Mouse (Mus musculus) CD8-positive naive resting alpha-beta T cell, adult 57 days (primary cell): ENCODE data around the gene Gm10031. TPM values are rescaled to one million over a fixed set of nuclear protein-coding genes. Genes with fewer than 3 reads are reported as not detected.

ENCODE experiments used
- total RNA-seq: library from RNA; stranded (reverse); gene quantifications from one replicate; pipeline ENCODE4 v1.2.4, GENCODE M21; 2023

Gm10031 gene
- 42.6 TPM for total RNA-seq

DNA sequence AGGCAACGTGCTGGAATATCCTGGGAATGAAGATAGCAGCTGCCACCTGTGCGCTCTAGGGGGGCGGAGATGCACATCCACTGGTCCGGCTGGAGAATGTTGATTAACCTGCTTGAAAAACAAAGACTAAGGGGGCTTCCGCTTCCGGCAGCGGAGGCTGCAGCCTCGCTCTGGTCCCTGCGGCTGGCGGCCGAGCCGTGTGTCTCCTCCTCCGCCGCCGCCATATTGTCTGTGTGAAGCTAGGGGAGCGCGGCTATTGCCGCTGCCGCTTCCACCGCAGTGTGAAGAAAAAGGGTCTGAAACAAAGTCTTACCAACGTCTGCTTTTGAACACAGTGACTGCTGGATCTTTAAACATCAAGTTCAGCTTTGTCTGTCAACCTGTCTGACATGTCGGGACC, at the start of gene Gm10031:
TSS of gene Gm10031 (plus strand) at position 171 of the 400 bp plus-strand sequence.

DNA sequence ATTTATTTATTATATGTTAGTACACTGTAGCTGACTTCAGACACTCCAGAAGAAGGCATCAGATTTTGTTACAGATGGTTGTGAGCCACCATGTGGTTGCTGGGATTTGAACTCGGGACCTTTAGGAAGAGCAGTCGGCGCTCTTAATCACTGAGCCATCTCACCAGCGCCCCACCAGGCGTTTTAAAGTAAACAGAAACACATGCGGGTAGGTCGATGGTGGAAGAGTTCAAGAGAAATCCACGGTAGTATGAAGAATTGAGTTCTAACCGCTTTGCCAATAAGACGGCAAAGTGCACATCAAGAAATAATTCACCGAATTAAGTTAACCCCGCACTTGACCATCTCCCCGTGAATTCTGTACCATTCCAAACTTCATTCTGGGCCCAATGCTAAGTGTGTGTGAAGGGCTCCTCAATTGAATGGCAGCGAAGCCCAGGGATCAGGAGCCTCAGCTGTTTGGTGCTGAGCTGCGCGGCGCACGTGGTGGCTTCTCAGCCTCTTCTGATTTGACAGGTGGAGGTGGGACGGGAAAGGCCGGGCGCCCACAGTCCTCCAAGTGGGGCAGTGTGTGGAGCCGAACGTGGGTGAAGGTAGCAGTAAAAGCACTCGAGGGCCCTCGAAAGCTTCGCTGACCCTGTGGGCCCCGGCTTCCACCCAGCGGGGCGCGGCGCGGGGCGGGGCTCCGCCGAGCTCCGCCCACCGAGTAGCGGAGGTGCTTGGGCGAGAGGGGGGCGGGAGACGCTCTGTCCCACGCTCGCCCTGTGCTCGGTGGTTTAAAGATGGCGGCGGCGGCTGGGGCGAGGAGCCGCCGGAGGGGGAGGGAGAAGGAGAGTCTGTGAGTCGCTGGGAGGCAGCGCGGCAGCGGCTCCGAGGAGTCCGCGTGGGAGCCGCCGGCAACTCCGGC, 34.5 kb downstream of the Gm10031 start, which contains the start of gene Abl2:
TSS of gene Abl2 (plus strand) at position 763 of the 907 bp plus-strand sequence.

Other genes starting within 250 kb of the Gm10031 start
- gene Tdrd5, start 220.3 kb upstream of the Gm10031 start, total RNA-seq, result not detected
- gene Nphs2, start 213.3 kb upstream of the Gm10031 start, total RNA-seq, result not detected
- gene Gm2000, start 158.0 kb upstream of the Gm10031 start, total RNA-seq, result 1,644 TPM
- 1.8 TPM for gene Axdnd1, start 102.9 kb upstream of the Gm10031 start, total RNA-seq
- gene Soat1, start 49.7 kb upstream of the Gm10031 start, total RNA-seq, result 45.1 TPM
- gene Abl2, start 34.8 kb downstream of the Gm10031 start, total RNA-seq, result 76.3 TPM
- 14.5 TPM for gene Tor3a, start 150.3 kb downstream of the Gm10031 start, total RNA-seq
- gene Fam20b, start 195.1 kb downstream of the Gm10031 start, total RNA-seq, result 17.2 TPM